Mouse (Mus musculus): ENCODE measurements around the gene Btrc. TPM values are rescaled to one million over a fixed set of nuclear protein-coding genes. Genes with fewer than 3 reads are reported as not detected.

Btrc gene
- total and polyA plus RNA-seq, 3 experiments, result 11.0 to 20.7 (median 14.0) TPM

GRCm38 (mm10) chr19:45447222-45447621, 83.7 kb downstream of the Btrc start:
- Histone ChIP-seq H3K4me3 (replicated peaks in 1 of 3; ENCODE audit: low read depth in 2 of 3, low read length in 2 of 3, poor library complexity in 1 of 3) (no peak overlapping the region), H3K4me1 (ENCODE audit: control insufficient read depth in 1 of 2, insufficient read depth in 2 of 2) (no peaks in the 10 kb centered on the region), H3K27ac (ENCODE audit: insufficient read depth, low read depth) (no peak overlapping the region), H3K9me3 (replicated peaks; ENCODE audit: low read length) (no peaks in the 10 kb centered on the region), H3K4me2 (ENCODE audit: insufficient read depth, low read depth, poor library complexity, severe bottlenecking) (no peak overlapping the region), H3K36me3 (replicated peaks in 1 of 2; ENCODE audit: control insufficient read depth in 1 of 2, insufficient read depth in 1 of 2, low read length in 1 of 2) (peaks cover 0 to under 1% of the 10 kb centered on the region in 2 experiments), H3K27me3 (replicated peaks) (no peaks in the 10 kb centered on the region), H3K9ac (ENCODE audit: insufficient read depth, low read depth) (no peak overlapping the region), H3K79me2 (replicated peaks; ENCODE audit: control insufficient read depth, extremely low read depth, insufficient read depth, poor library complexity, severe bottlenecking) (no peaks in the 10 kb centered on the region)
- TF ChIP-seq NELFE (IDR thresholded peaks at IDR 0.05; ENCODE audit: low read depth, low read length) (no peak), MAZ (IDR thresholded peaks at IDR 0.05; ENCODE audit: low read depth, low read length) (no peak), RCOR1 (conservative IDR thresholded peaks at IDR 0.05; ENCODE audit: low read depth, low read length) (no peak), MYC (IDR thresholded peaks at IDR 0.05; ENCODE audit: low read depth, low read length) (no peak), ETS1 (conservative IDR thresholded peaks at IDR 0.05; ENCODE audit: low read depth, low read length) (no peak), ZMIZ1 (IDR thresholded peaks at IDR 0.05; ENCODE audit: low read depth, low read length) (no peak), ZNF384 (IDR thresholded peaks at IDR 0.05; ENCODE audit: low read depth, low read length) (no peak), MAX (IDR thresholded peaks at IDR 0.05; ENCODE audit: low read length) (no peak), USF1 (IDR thresholded peaks at IDR 0.05; ENCODE audit: low read depth, low read length) (no peak), SMC3 (IDR thresholded peaks at IDR 0.05; ENCODE audit: low read depth, low read length) (no peak), ZC3H11A (IDR thresholded peaks at IDR 0.05; ENCODE audit: low read depth, low read length) (no peak)
- in situ Hi-C loops (cut with MboI; ENCODE audit: low pct_ligation_motif_present, low pct_unique_long_range_greater_than_20kb, low sequenced_read_pairs) (no loop called here), dilution Hi-C loops (cut with MboI; ENCODE audit: extremely low pct_ligation_motif_present, extremely low pct_unique_long_range_greater_than_20kb, low sequenced_read_pairs) (no loop called here)
- DNase-seq (ENCODE audit: extremely low read depth), result no peak

GRCm38 (mm10) chr19:45447886-45448285, 84.4 kb downstream of the Btrc start:
- Histone ChIP-seq H3K9ac (ENCODE audit: insufficient read depth, low read depth) (no peak overlapping the region), H3K4me1 (ENCODE audit: control insufficient read depth in 1 of 2, insufficient read depth in 2 of 2) (no peaks in the 10 kb centered on the region), H3K36me3 (replicated peaks in 1 of 2; ENCODE audit: control insufficient read depth in 1 of 2, insufficient read depth in 1 of 2, low read length in 1 of 2) (peaks cover 0 to 5% of the 10 kb centered on the region in 2 experiments), H3K9me3 (replicated peaks; ENCODE audit: low read length) (no peaks in the 10 kb centered on the region), H3K27me3 (replicated peaks) (no peaks in the 10 kb centered on the region), H3K4me2 (ENCODE audit: insufficient read depth, low read depth, poor library complexity, severe bottlenecking) (no peak overlapping the region), H3K4me3 (replicated peaks in 1 of 3; ENCODE audit: low read depth in 2 of 3, low read length in 2 of 3, poor library complexity in 1 of 3) (no peak overlapping the region), H3K27ac (ENCODE audit: insufficient read depth, low read depth) (no peak overlapping the region), H3K79me2 (replicated peaks; ENCODE audit: control insufficient read depth, extremely low read depth, insufficient read depth, poor library complexity, severe bottlenecking) (no peaks in the 10 kb centered on the region)
- DNase-seq (ENCODE audit: extremely low read depth), result no peak
- in situ Hi-C loops (cut with MboI; ENCODE audit: low pct_ligation_motif_present, low pct_unique_long_range_greater_than_20kb, low sequenced_read_pairs) (no loop called here), dilution Hi-C loops (cut with MboI; ENCODE audit: extremely low pct_ligation_motif_present, extremely low pct_unique_long_range_greater_than_20kb, low sequenced_read_pairs) (no loop called here)
- TF ChIP-seq USF1 (IDR thresholded peaks at IDR 0.05; ENCODE audit: low read depth, low read length) (no peak), RAD21 (IDR thresholded peaks at IDR 0.05; ENCODE audit: low read depth, low read length) (no peak), RCOR1 (conservative IDR thresholded peaks at IDR 0.05; ENCODE audit: low read depth, low read length) (no peak), TCF12 (IDR thresholded peaks at IDR 0.05; ENCODE audit: low read depth, low read length) (no peak), CTCF (conservative IDR thresholded peaks at IDR 0.05 in 1 of 2, IDR thresholded peaks at IDR 0.05 in 1 of 2; ENCODE audit: low read depth in 2 of 2, low read length in 2 of 2) (no peak), PAX5 (IDR thresholded peaks at IDR 0.05; ENCODE audit: low read length) (no peak), GABPA (IDR thresholded peaks at IDR 0.05; ENCODE audit: insufficient replicate concordance, low read depth, low read length) (no peak), IRF4 (IDR thresholded peaks at IDR 0.05; ENCODE audit: low read depth, low read length) (no peak), BHLHE40 (IDR thresholded peaks at IDR 0.05; ENCODE audit: low read depth, low read length) (no peak), EP300 (IDR thresholded peaks at IDR 0.05; ENCODE audit: low read length) (no peak), USF2 (conservative IDR thresholded peaks at IDR 0.05; ENCODE audit: low read depth, low read length) (no peak), KAT2A (IDR thresholded peaks at IDR 0.05; ENCODE audit: insufficient replicate concordance, low read length) (no peak)

Measured in CH12.LX (cell line).